Mouse (Mus musculus) intestine, embryonic 15.5 days (tissue): ENCODE results near the gene Akap1. TPM values are rescaled to one million over a fixed set of nuclear protein-coding genes. Genes with fewer than 3 reads are reported as not detected.
A peak's percentile ranks its signal among the peaks of the same experiment; 100 is the strongest.
"Not testable (repeated sequence)": the region's sequence is repeated elsewhere in the genome, so short reads cannot be mapped to it uniquely, and the experiment has no call there.

Experiments
- ATAC-seq: fragments of 200-750 bp; cut with Nextera tagmentation; 2 replicates; pipeline ENCODE4 v1.8.0; 2017; ENCODE audit warnings: moderate TSS enrichment, moderate library complexity
- H3K27ac ChIP-seq: fragments of 300-500 bp; sonication (generic); 2 replicates; pipeline ENCODE4 v1.5.1; 2015; ENCODE audit warnings: mild to moderate bottlenecking, inconsistent platforms
- H3K27me3 ChIP-seq: fragments of 300-500 bp; sonication (generic); replicated peaks from 2 replicates; pipeline ENCODE4 v1.6.1; 2015; ENCODE audit warnings: inconsistent platforms
- H3K36me3 ChIP-seq: fragments of 300-500 bp; sonication (generic); 2 replicates; pipeline ENCODE4 v1.6.1; 2015; ENCODE audit warnings: inconsistent platforms
- H3K4me1 ChIP-seq: fragments of 300-500 bp; sonication (generic); replicated peaks from 2 replicates; pipeline ENCODE4 v1.6.1; 2015; ENCODE audit warnings: inconsistent platforms
- H3K4me2 ChIP-seq: fragments of 300-500 bp; sonication (generic); replicated peaks from 2 replicates; pipeline ENCODE4 v1.6.1; 2015; ENCODE audit warnings: mild to moderate bottlenecking, inconsistent platforms
- H3K4me3 ChIP-seq: fragments of 300-500 bp; sonication (generic); replicated peaks from 2 replicates; pipeline ENCODE4 v1.5.1; 2015; ENCODE audit warnings: inconsistent platforms
- H3K9ac ChIP-seq: fragments of 300-500 bp; sonication (generic); 2 replicates; pipeline ENCODE4 v1.6.1; 2015; ENCODE audit warnings: inconsistent platforms
- H3K9me3 ChIP-seq: fragments of 300-500 bp; sonication (generic); 2 replicates; pipeline ENCODE4 v1.6.1; 2016; ENCODE audit warnings: inconsistent platforms
- WGBS: fragments of 180-500 bp; shearing (Covaris S2); methylation state at CpG from one replicate; pipeline ENCODE4 v1.1.7; 2015; 5-methylcytosine and 5-hydroxymethylcytosine counted together
- polyA plus RNA-seq: library from polyadenylated mRNA; unstranded; fragments of >200 nt; fragmentation: Nextera tagmentation; extraction: Ambion mirVana; gene quantifications from 2 replicates; pipeline ENCODE4 v1.2.1, GENCODE M21; 2015

Akap1 gene
- 27.8 and 28.3 TPM in 2 replicates for polyA plus RNA-seq

GRCm38 (mm10) chr11:88864458-88865197 is at the start of gene Akap1:
Gene Akap1 (minus strand): TSS chr11:88864586.
- H3K4me1 ChIP-seq, result peaks cover 27% of the 10 kb centered on the region; the same call in 1 of the 2 replicates
- peak within 1 kb of the TSS; percentile 73 for H3K4me3 ChIP-seq
- H3K27me3 ChIP-seq, result no peaks in the 10 kb centered on the region
- no peaks in the 10 kb centered on the region for H3K36me3 ChIP-seq
- peak; percentile 98 for ATAC-seq
- H3K27ac ChIP-seq, result peak within 1 kb of the TSS; percentile 88
- peak within 1 kb of the TSS; percentile 83 for H3K9ac ChIP-seq
- 1% methylated on average over 59 of the region's 60 CpGs for WGBS
- peak within 1 kb of the TSS; percentile 92 for H3K4me2 ChIP-seq
- no peaks in the 10 kb centered on the region for H3K9me3 ChIP-seq

DNA sequence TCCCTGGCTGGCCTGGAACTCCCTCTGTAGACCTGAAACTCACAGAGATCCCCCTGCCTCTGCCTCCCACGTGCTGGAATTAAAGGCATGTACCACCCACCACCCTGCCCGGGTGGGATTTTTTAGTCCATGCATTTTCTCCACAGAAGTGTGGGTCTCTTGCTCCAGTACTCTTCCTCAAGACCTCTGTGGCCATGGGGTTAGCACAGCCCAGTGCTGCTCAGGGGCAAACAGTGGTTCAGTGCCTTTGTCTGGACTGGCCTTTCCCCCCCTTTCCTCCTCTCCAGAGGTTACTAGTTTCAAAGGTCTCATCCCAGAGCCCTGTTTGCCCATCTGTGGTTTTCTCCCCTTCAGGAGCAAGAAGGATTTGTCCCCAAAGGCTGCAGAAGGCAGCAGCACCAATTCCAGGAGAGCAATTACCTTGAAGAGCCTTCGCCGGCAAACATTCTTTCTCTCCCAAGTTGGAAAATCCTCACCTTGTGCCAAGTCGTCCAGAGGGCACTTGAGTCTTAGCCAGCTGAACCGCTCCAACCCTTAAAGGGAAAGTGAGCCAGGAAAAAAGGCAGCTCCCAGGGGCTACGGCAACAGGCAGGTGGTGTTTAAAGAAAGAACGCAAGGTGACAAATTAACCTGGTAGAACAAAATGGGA is 45.1 kb upstream of the Akap1 start:
- Histone ChIP-seq H3K9ac (no peak overlapping the region), H3K4me2 (no peak overlapping the region), H3K9me3 (no peaks in the 10 kb centered on the region), H3K27me3 (no peaks in the 10 kb centered on the region), H3K4me1 (no peaks in the 10 kb centered on the region), H3K27ac (no peak overlapping the region), H3K36me3 (no peaks in the 10 kb centered on the region), H3K4me3 (no peak overlapping the region)
- WGBS, result 86% methylated on average over 8 of the region's 8 CpGs
- ATAC-seq, result no peak

GRCm38 (mm10) chr11:88908557-88909211 is 44.3 kb upstream of the Akap1 start:
- WGBS, result 92% methylated on average over 1 of the region's 1 CpGs
- Histone ChIP-seq H3K36me3 (no peaks in the 10 kb centered on the region), H3K27me3 (no peaks in the 10 kb centered on the region), H3K27ac (no peak overlapping the region), H3K4me2 (no peak overlapping the region), H3K4me3 (no peak overlapping the region), H3K9ac (no peak overlapping the region), H3K9me3 (no peaks in the 10 kb centered on the region), H3K4me1 (no peaks in the 10 kb centered on the region)
- peak; percentile 74 for ATAC-seq

DNA sequence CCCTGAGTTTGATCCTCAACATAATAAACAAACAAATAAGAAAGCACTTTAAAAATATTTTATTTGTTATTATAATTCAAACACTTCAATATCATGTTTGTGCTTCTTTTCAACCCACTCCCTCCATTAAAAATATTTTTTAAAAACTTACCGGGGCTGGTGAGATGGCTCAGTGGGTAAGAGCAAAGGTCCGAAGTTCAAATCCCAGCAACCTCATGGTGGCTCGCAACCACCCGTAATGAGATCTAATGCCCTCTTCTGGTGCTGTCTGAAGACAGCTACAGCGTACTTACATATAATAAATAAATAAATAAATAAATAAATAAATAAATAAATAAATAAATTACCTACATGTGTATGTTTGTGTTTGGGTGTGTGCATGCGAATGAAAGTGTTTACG is 43.5 kb upstream of the Akap1 start:
- no peaks in the 10 kb centered on the region for H3K36me3 ChIP-seq
- H3K4me3 ChIP-seq, result no peak overlapping the region
- no peak overlapping the region for H3K4me2 ChIP-seq
- no peak overlapping the region for H3K9ac ChIP-seq
- H3K27me3 ChIP-seq, result no peaks in the 10 kb centered on the region
- no peak for ATAC-seq
- 93% methylated on average over 7 of the region's 7 CpGs for WGBS
- H3K27ac ChIP-seq, result no peak overlapping the region
- no peaks in the 10 kb centered on the region for H3K9me3 ChIP-seq
- H3K4me1 ChIP-seq, result no peaks in the 10 kb centered on the region

- no peak for ATAC-seq
- no peak overlapping the region for H3K4me3 ChIP-seq
- H3K27ac ChIP-seq, result no peak overlapping the region
- H3K4me2 ChIP-seq, result no peak overlapping the region
- WGBS, result 35% methylated on average over 2 of the region's 2 CpGs
- no peak overlapping the region for H3K9ac ChIP-seq
- no peaks in the 10 kb centered on the region for H3K9me3 ChIP-seq
- H3K36me3 ChIP-seq, result no peaks in the 10 kb centered on the region
- no peaks in the 10 kb centered on the region for H3K27me3 ChIP-seq
- H3K4me1 ChIP-seq, result no peaks in the 10 kb centered on the region
These were observed 41.2 kb upstream of the Akap1 start for GRCm38 (mm10) chr11:88905621-88906020.

DNA sequence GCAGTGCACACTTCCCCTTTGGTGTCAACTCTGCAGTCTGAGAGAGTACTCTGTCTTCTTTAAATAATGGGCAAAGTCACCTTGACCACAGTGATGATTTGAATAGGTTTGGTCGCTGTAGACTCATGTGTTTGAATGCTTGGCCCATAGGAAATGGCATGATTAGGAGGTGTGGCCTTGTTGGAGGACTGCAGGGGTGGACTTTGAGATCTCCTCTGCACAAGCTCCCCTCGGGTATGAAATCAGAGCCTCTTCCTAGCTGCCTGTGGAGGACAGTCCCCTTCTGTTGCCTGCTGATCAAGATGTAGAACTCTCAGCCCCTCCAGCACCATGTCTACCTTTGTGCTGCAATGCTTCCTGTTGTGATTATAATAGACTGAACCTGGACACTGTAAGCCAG is 39.7 kb upstream of the Akap1 start:
- Histone ChIP-seq H3K4me3 (no peak overlapping the region), H3K9ac (no peak overlapping the region), H3K36me3 (no peaks in the 10 kb centered on the region), H3K4me1 (no peaks in the 10 kb centered on the region), H3K4me2 (no peak overlapping the region), H3K27me3 (no peaks in the 10 kb centered on the region), H3K9me3 (no peaks in the 10 kb centered on the region), H3K27ac (no peak overlapping the region)
- WGBS, result 42% methylated on average over 2 of the region's 2 CpGs
- ATAC-seq, result peak; percentile 76

DNA sequence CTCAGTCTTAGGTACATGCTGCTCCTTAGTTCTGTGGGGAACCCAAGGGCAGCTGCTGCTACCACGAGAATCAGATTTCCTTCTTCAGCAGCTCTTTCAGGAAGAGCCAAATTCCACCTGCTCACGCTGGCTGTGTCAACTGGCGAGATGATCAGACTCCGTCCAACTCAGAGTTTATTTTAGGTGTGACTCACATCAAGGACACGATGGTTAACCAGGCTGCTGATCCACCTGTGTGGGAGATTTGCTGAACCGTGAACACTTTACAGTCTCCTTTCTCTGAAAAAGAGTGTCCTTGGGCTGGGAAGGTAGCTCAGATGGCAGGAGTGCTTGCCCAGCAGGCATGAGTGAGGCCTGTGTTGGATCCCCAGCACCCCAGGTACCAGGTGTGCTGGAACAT is 38.4 kb upstream of the Akap1 start:
- 61% methylated on average over 6 of the region's 6 CpGs for WGBS
- H3K4me2 ChIP-seq, result no peak overlapping the region
- no peaks in the 10 kb centered on the region for H3K36me3 ChIP-seq
- no peak overlapping the region for H3K4me3 ChIP-seq
- H3K9me3 ChIP-seq, result no peaks in the 10 kb centered on the region
- ATAC-seq, result no peak
- H3K27ac ChIP-seq, result no peak overlapping the region
- no peak overlapping the region for H3K9ac ChIP-seq
- no peaks in the 10 kb centered on the region for H3K27me3 ChIP-seq
- H3K4me1 ChIP-seq, result no peaks in the 10 kb centered on the region

- Histone ChIP-seq H3K36me3 (no peaks in the 10 kb centered on the region), H3K4me3 (no peak overlapping the region), H3K27me3 (no peaks in the 10 kb centered on the region), H3K9me3 (no peaks in the 10 kb centered on the region), H3K4me2 (no peak overlapping the region), H3K9ac (no peak overlapping the region), H3K4me1 (0 out of 2 replicates have a peak, but pooled peaks cover 3% of the 10 kb centered on the region), H3K27ac (no peak overlapping the region)
- WGBS, result 62% methylated on average over 7 of the region's 7 CpGs
- ATAC-seq, result no peak
These were observed 37.0 kb upstream of the Akap1 start for GRCm38 (mm10) chr11:88901341-88901802.

- H3K4me1 ChIP-seq, result 0 out of 2 replicates have a peak, but pooled peaks cover 3% of the 10 kb centered on the region
- 91% methylated on average over 6 of the region's 6 CpGs for WGBS
- no peak overlapping the region for H3K27ac ChIP-seq
- no peaks in the 10 kb centered on the region for H3K9me3 ChIP-seq
- no peak for ATAC-seq
- H3K36me3 ChIP-seq, result no peaks in the 10 kb centered on the region
- no peak overlapping the region for H3K9ac ChIP-seq
- no peak overlapping the region for H3K4me3 ChIP-seq
- H3K27me3 ChIP-seq, result no peaks in the 10 kb centered on the region
- no peak overlapping the region for H3K4me2 ChIP-seq
These were observed 35.2 kb upstream of the Akap1 start for GRCm38 (mm10) chr11:88899561-88899960.

DNA sequence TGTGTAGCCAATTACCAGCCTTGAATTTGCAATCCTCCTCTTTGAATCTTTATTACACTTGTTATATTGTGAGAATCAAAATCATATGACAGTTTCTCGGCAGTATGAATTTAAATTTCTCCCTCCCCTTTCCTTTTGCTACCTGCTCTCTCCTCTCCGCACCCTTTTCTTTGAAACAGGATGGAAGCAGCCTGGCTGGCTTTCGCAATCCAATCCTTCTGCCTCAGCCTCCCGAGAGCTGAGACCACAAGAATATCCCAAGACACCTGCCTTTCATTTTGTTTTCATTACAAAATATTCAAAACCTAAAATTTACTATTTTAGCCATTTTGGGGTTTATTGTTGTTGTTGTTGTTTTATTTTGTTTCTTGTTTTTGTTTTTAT is 34.0 kb upstream of the Akap1 start:
- Histone ChIP-seq H3K9ac (no peak overlapping the region), H3K27ac (no peak overlapping the region), H3K27me3 (no peaks in the 10 kb centered on the region), H3K4me2 (no peak overlapping the region), H3K9me3 (no peaks in the 10 kb centered on the region), H3K4me3 (no peak overlapping the region), H3K36me3 (no peaks in the 10 kb centered on the region), H3K4me1 (0 out of 2 replicates have a peak, but pooled peaks cover 3% of the 10 kb centered on the region)
- ATAC-seq, result no peak
- 82% methylated on average over 4 of the region's 4 CpGs for WGBS

DNA sequence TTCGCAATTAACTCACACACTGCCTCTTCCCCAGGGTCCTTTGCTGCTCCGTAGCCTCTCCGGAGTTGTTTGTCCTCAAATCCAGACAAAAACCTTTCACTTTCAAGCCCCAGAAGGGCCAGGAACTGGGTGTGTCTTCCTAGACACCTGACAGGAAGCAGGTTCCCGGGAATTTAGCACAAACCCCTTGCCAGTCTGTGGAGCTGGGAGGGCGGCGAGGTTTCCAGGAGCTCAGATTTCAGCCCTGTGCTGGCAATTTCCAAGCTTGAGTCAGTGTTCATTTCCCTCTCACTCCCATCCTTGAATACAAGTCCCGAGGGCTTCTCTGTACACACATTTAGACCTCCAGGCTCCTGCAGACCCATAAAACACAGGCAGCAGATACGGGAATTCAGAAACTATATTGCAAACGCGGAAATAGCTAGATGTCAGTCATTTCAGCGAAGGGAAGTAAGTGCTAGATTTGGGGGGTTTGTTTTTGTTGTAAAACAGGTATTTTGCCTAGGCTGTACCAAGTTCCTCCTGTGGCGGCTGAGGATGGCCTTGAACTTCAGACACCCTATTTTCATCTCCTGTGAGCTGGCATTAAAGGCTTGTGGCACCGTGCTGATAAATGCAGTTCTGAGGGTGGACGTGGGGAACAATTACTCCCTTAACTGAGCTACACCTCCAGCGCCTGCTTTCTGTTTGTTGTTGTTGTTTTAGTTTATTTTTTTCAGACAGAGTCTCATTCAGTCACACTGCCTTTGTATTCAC is 33.4 kb upstream of the Akap1 start:
- ATAC-seq, result peak; percentile 34; the same call in 1 of the 2 replicates
- no peak overlapping the region for H3K9ac ChIP-seq
- no peak overlapping the region for H3K4me3 ChIP-seq
- H3K27ac ChIP-seq, result no peak overlapping the region
- no peaks in the 10 kb centered on the region for H3K9me3 ChIP-seq
- 37% methylated on average over 15 of the region's 15 CpGs for WGBS
- no peaks in the 10 kb centered on the region for H3K36me3 ChIP-seq
- peak overlapping the region; percentile 48 for H3K4me2 ChIP-seq
- H3K4me1 ChIP-seq, result 0 out of 2 replicates have a peak, but pooled peaks cover 3% of the 10 kb centered on the region
- no peaks in the 10 kb centered on the region for H3K27me3 ChIP-seq

GRCm38 (mm10) chr11:88895800-88896232 is 31.4 kb upstream of the Akap1 start:
- H3K4me1 ChIP-seq, H3K9ac ChIP-seq, H3K27ac ChIP-seq, ATAC-seq, H3K36me3 ChIP-seq, H3K27me3 ChIP-seq, H3K9me3 ChIP-seq: not testable (repeated sequence)
- Histone ChIP-seq H3K4me2 (peak overlapping the region; percentile 40), H3K4me3 (peak overlapping the region; percentile 24)
- 20% methylated on average over 30 of the region's 39 CpGs for WGBS
